Mouse (Mus musculus) kidney, embryonic 16.5 days (tissue): ENCODE data around the gene Rtn4rl1. TPM values are rescaled to one million over a fixed set of nuclear protein-coding genes. Genes with fewer than 3 reads are reported as not detected.

Experiments used
- ATAC-seq: fragments of 200-750 bp; cut with Nextera tagmentation; 2 replicates; pipeline ENCODE4 v1.8.0; 2017; ENCODE audit warnings: moderate TSS enrichment; ENCODE audit not compliant: low FRiP score, low TSS enrichment
- H3K27ac ChIP-seq: fragments of 300-500 bp; sonication (generic); 2 replicates; pipeline ENCODE4 v1.5.1; 2014; ENCODE audit warnings: low read length
- H3K27me3 ChIP-seq: fragments of 300-500 bp; sonication (generic); 2 replicates; pipeline ENCODE4 v1.6.1; 2014; ENCODE audit warnings: low read length, control low read depth, mixed read lengths; ENCODE audit not compliant: insufficient read depth
- H3K36me3 ChIP-seq: fragments of 300-500 bp; sonication (generic); 2 replicates; pipeline ENCODE4 v1.6.1; 2014; ENCODE audit warnings: low read length, control low read depth, mixed read lengths; ENCODE audit not compliant: insufficient read depth
- H3K4me1 ChIP-seq: fragments of 300-500 bp; sonication (generic); 2 replicates; pipeline ENCODE4 v1.6.1; 2014; ENCODE audit warnings: low read length, control low read depth, mixed read lengths; ENCODE audit not compliant: insufficient read depth
- H3K4me2 ChIP-seq: fragments of 300-500 bp; sonication (generic); replicated peaks from 2 replicates; pipeline ENCODE4 v1.6.1; 2014; ENCODE audit warnings: low read depth, low read length
- H3K4me3 ChIP-seq: fragments of 300-500 bp; sonication (generic); 2 replicates; pipeline ENCODE4 v1.5.1; 2014; ENCODE audit warnings: mild to moderate bottlenecking, low read length
- H3K9ac ChIP-seq: fragments of 300-500 bp; sonication (generic); replicated peaks from 2 replicates; pipeline ENCODE4 v1.6.1; 2014; ENCODE audit warnings: low read length
- H3K9me3 ChIP-seq: fragments of 300-500 bp; sonication (generic); 2 replicates; pipeline ENCODE4 v1.6.1; 2016; ENCODE audit warnings: low read length, control low read depth
- WGBS: fragments of 180-500 bp; shearing (Covaris S2); extraction: QIAGEN DNeasy Blood & Tissue Kit; methylation state at CpG from one replicate; pipeline ENCODE4 v1.1.7; 2014; 5-methylcytosine and 5-hydroxymethylcytosine counted together
- polyA plus RNA-seq: library from polyadenylated mRNA; unstranded; fragments of >200 nt; fragmentation: Nextera tagmentation; extraction: Ambion mirVana; gene quantifications from 2 replicates; pipeline ENCODE4 v1.2.1, GENCODE M21; 2015

The Rtn4rl1 gene
- polyA plus RNA-seq, 1 experiment from 2014 or later = 5.0 TPM

DNA sequence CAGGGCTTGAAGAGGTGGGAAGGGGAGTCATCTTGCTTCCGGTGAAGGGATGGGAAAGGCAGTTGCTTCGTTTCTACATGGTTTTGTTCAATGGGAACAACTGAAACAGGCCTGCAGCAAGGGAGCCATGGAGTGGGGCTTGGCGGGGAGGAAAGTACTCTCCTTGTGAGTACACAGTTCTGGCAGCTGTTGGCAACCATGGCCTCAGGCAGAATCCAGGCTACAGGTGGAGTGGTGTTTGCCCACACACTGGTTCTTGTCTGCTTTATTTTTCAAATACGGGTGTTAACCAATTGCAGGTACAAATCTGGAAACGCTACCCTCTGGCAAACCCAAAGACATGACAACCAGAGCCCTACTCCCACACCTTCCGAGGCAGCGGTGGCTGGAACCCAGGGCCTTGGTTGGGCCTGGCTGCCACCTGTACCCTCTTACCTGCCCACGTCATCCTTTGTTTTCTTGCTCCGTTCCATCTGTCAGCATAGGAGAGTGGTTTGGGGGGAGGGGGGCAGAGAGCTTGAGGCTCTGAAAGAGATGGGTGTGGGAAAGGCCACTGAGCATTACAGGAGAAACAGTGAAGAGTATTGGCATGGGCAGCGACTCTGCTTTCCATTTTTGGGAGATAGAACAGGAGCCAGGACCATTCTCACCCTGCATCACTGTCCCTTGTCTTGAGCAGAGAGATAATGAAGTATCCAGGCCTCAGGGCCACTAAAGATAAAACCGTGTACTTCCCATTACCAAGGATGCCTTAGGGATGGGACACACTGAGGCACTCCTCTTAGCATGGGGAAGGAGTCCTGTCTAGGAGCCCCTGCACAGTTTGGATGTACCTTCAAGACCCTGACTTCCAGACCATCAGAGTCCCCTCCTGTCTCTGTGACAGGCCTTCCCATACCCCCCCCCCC, 51.0 kb downstream of the Rtn4rl1 start:
- no peak overlapping the region for H3K4me3 ChIP-seq
- no peak overlapping the region for H3K9ac ChIP-seq
- H3K27ac ChIP-seq = no peak overlapping the region
- H3K27me3 ChIP-seq = no peaks in the 10 kb centered on the region
- no peaks in the 10 kb centered on the region for H3K36me3 ChIP-seq
- WGBS = 84% methylated on average over 11 of the region's 11 CpGs
- H3K4me1 ChIP-seq = peaks cover 5% of the 10 kb centered on the region; the same call in 1 of the 2 replicates
- H3K9me3 ChIP-seq = no peaks in the 10 kb centered on the region
- no peak overlapping the region for H3K4me2 ChIP-seq
- no peak for ATAC-seq

DNA sequence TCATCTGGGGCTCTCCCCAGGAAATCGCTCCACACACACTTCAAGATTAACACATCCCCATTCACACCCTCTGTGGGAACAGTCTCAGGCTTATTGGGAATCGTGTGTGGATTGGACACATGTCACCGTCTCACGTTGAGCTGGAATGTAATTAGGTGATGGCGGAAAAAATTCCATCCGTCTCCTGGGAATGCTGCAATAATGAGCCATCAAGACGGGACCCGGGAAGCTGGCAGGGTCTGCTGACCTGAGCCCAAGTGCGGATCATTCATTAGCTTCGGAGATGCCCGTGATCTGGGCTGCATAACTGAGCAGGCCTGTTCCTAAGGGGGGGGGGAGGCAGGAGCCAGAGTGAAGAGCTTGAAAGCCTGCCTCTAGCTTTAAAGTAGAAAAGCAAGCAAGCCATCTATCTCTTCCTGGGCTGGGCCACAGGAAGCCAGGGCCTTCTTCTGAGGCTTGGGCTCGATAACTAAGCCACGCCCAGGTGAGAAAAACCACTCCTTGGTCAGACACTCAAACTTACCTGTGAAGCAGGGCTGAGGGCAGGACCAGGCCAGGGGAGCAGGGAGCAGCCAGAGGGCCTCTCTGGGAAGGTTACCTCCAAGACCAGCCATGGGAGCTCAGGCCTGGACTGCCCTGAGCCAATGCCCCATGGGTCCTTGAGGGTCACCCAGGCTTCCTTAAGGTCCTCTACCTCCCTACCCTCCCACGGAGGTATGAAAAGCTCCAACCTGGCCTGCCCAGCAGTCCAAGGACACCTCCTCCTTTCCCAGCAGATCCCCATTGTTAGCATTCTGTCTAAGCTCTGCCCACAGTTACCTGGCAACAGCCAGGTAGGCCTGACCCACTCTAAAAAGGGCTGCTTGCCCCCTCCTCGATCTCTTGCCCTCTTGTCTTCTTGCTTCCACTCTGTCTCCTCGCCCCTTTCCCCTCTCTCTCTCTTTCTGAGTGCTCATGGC, 52.1 kb downstream of the Rtn4rl1 start:
- no peak overlapping the region for H3K4me3 ChIP-seq
- no peak overlapping the region for H3K27ac ChIP-seq
- ATAC-seq = no peak
- H3K4me1 ChIP-seq = peaks cover 5% of the 10 kb centered on the region; the same call in 1 of the 2 replicates
- 56% methylated on average over 16 of the region's 16 CpGs for WGBS
- H3K9me3 ChIP-seq = no peaks in the 10 kb centered on the region
- no peak overlapping the region for H3K4me2 ChIP-seq
- H3K27me3 ChIP-seq = no peaks in the 10 kb centered on the region
- 0 out of 2 replicates have a peak overlapping the region, but pooled peaks have one; percentile 14 for H3K9ac ChIP-seq
- no peaks in the 10 kb centered on the region for H3K36me3 ChIP-seq

DNA sequence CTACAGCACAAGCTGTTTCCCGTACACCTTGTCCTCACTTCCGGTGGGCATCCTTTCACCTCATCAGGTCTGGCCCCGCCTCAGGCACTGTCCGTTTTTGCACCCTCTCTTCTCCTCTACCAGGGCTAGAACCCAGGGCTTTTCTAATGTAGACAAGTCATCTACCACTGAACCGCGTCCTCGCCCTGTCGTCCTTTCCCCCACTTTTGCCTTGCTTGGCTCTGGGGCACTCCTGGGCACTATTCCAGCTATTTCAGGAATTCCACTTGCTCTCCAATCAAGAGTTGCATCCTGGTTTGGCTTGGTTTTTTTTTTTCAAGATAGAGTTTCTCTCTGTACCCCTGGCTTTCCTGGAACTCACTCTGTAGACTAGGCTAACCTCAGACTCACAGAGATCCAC, 53.0 kb downstream of the Rtn4rl1 start:
- H3K4me3 ChIP-seq = no peak overlapping the region
- no peak overlapping the region for H3K27ac ChIP-seq
- H3K9me3 ChIP-seq = no peaks in the 10 kb centered on the region
- H3K9ac ChIP-seq = no peak overlapping the region
- no peak overlapping the region for H3K4me2 ChIP-seq
- peaks cover 5% of the 10 kb centered on the region; the same call in 1 of the 2 replicates for H3K4me1 ChIP-seq
- no peaks in the 10 kb centered on the region for H3K36me3 ChIP-seq
- WGBS = 76% methylated on average over 8 of the region's 8 CpGs
- no peaks in the 10 kb centered on the region for H3K27me3 ChIP-seq
- no peak for ATAC-seq

- ATAC-seq = no peak
- Histone ChIP-seq H3K36me3 (no peaks in the 10 kb centered on the region), H3K9ac (no peak overlapping the region), H3K27ac (no peak overlapping the region), H3K4me1 (peaks cover 5% of the 10 kb centered on the region; the same call in 1 of the 2 replicates), H3K9me3 (no peaks in the 10 kb centered on the region), H3K4me2 (no peak overlapping the region), H3K27me3 (no peaks in the 10 kb centered on the region), H3K4me3 (no peak overlapping the region)
- WGBS = 94% methylated on average over 10 of the region's 10 CpGs
Measured at GRCm38 (mm10) chr11:75247137-75247730, 53.7 kb downstream of the Rtn4rl1 start.

DNA sequence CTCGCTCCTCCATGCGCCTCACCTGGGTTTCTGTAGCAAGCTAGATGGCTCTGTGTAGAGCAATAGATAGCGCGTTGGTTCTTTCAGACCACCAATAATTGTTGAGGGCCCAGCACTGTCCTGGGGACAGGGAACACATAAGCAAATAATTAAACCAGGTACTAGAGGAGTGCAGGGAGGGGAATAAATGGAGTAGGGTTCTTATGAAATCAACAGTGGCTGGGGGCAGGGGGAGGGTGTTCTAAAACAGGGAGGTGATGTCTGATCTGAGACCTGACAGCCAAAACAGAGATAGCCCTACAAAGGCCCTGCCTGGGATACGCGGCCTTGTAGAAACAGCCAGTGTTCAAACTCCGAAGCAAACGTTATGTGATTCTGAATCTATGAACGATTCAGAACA, 56.0 kb downstream of the Rtn4rl1 start:
- WGBS = 82% methylated on average over 9 of the region's 9 CpGs
- Histone ChIP-seq H3K4me1 (peaks cover 10% of the 10 kb centered on the region), H3K27me3 (no peaks in the 10 kb centered on the region), H3K9ac (no peak overlapping the region), H3K27ac (no peak overlapping the region), H3K4me3 (no peak overlapping the region), H3K36me3 (no peaks in the 10 kb centered on the region), H3K9me3 (no peaks in the 10 kb centered on the region), H3K4me2 (no peak overlapping the region)
- no peak for ATAC-seq

DNA sequence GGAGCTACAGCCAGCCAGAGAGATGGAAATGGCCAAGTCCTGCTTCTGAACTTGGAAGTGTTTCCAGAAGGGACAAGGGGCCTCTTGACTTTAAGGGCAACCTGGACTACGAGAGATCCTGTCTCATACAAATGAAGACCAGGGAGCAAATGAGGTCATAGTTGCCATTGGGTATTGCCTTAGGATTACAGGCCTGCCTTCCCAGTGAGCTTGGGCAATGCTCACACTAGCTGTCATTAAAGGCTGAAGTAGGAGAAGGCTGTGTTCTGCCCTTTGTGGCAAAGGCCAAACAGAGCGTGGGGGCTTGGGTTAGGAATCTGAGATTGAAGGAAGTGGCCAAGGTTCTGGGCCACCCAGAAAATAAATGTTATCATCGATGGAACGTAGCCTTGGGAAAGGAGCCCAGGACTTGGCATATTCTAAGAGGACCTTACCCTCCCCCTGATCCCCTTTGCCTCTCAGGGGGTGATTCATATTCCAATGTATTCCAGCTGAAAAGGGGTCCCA, 57.5 kb downstream of the Rtn4rl1 start:
- no peak overlapping the region for H3K27ac ChIP-seq
- no peak for ATAC-seq
- H3K27me3 ChIP-seq = no peaks in the 10 kb centered on the region
- H3K9me3 ChIP-seq = no peaks in the 10 kb centered on the region
- H3K4me3 ChIP-seq = no peak overlapping the region
- 73% methylated on average over 4 of the region's 4 CpGs for WGBS
- H3K4me2 ChIP-seq = no peak overlapping the region
- H3K9ac ChIP-seq = no peak overlapping the region
- H3K36me3 ChIP-seq = no peaks in the 10 kb centered on the region
- H3K4me1 ChIP-seq = peaks cover 14% of the 10 kb centered on the region

DNA sequence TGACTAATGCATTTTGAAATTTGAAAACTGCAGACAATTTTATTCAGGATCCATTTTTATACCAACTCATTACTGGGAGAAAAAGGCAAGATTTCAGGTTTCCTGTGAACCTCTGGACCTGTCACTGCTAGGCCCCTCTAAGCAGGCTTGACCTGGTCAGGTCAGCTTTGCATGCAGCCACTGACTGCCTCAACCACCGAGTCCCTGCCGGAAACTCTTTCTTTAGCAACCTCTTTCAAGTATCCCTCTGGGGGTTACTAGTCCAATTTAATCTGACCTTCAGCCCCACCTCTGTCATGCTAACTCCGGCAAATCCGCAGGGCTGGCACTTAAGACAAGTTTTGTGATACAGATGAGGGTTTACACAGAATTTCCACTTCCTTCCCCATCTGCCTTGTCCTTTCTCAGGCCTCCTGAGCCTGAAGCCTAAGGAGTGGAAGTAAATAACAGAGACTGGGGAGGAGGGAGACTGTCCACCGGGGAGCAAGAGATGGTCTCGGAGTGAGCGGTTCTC, 58.0 kb downstream of the Rtn4rl1 start:
- no peaks in the 10 kb centered on the region for H3K27me3 ChIP-seq
- no peak for ATAC-seq
- no peak overlapping the region for H3K4me2 ChIP-seq
- H3K9me3 ChIP-seq = no peaks in the 10 kb centered on the region
- H3K4me3 ChIP-seq = no peak overlapping the region
- no peak overlapping the region for H3K27ac ChIP-seq
- H3K9ac ChIP-seq = no peak overlapping the region
- H3K4me1 ChIP-seq = peaks cover 14% of the 10 kb centered on the region
- no peaks in the 10 kb centered on the region for H3K36me3 ChIP-seq
- 48% methylated on average over 7 of the region's 7 CpGs for WGBS

DNA sequence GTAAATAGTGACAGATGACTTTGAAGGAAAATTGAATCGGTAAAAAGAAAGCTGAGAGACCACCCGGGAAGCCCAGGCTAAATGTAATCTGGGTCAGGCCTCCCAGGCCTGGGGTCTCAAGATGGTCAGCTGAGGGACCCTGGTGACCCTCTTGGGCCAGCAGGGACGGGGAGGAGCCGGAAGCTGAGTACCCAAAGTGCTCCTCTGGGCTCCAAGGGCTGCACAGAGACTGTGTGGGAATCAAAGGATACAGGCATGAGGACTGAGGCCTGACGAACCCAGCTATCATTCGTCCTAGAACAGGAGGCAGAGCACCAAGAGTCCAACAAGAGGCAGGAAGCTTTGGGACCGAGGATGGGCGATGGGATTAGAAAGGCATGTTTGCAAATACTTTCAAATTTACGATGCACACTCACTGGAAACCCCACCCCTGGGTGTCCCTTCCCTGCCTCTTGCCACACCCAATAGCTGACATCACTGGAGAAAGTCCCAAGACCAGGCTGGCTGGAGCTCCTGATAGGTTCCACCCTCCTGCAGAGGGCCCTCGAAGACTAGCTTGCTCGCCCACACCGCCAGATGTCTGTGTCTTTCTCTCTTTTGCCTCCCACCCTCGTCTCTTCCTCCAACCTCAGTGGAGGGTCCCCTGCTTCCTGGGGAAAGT, 60.8 kb downstream of the Rtn4rl1 start:
- Histone ChIP-seq H3K4me3 (no peak overlapping the region), H3K27ac (peak overlapping the region; percentile 50), H3K9ac (no peak overlapping the region), H3K9me3 (no peaks in the 10 kb centered on the region), H3K4me1 (peaks cover 14% of the 10 kb centered on the region), H3K27me3 (no peaks in the 10 kb centered on the region), H3K4me2 (no peak overlapping the region), H3K36me3 (no peaks in the 10 kb centered on the region)
- WGBS = 57% methylated on average over 13 of the region's 13 CpGs
- ATAC-seq = no peak; the same call in 1 of the 2 replicates

GRCm38 (mm10) chr11:75255330-75255729, 61.7 kb downstream of the Rtn4rl1 start:
- no peaks in the 10 kb centered on the region for H3K9me3 ChIP-seq
- H3K36me3 ChIP-seq = no peaks in the 10 kb centered on the region
- no peak overlapping the region for H3K9ac ChIP-seq
- no peak overlapping the region for H3K4me2 ChIP-seq
- no peak overlapping the region for H3K27ac ChIP-seq
- no peak for ATAC-seq
- WGBS = 54% methylated on average over 5 of the region's 5 CpGs
- H3K4me3 ChIP-seq = no peak overlapping the region
- no peaks in the 10 kb centered on the region for H3K27me3 ChIP-seq
- H3K4me1 ChIP-seq = peaks cover 14% of the 10 kb centered on the region
